Mouse (Mus musculus) CD4-positive naive resting alpha-beta T cell, adult 76 days (primary cell): ENCODE results near the gene Nkain4. TPM values are rescaled to one million over a fixed set of nuclear protein-coding genes. Genes with fewer than 3 reads are reported as not detected.

Experiments used
- total RNA-seq: library from RNA; stranded (reverse); gene quantifications from one replicate; pipeline ENCODE4 v1.2.4, GENCODE M21; 2023

Nkain4 gene
- not detected for total RNA-seq

GRCm38 (mm10) chr2:180954061-180955047, at the start of gene Nkain4:
Gene Nkain4, minus strand, starts transcription at chr2:180954699.

GRCm38 (mm10) chr2:180986449-180986848, 31.9 kb upstream of the Nkain4 start, which contains the start of gene Col20a1:
Gene Col20a1, plus strand, starts transcription at chr2:180986535.

GRCm38 (mm10) chr2:180967010-180967763, 12.7 kb upstream of the Nkain4 start, which contains the start of gene Arfgap1:
Gene Arfgap1, plus strand, starts transcription at chr2:180967225.

GRCm38 (mm10) chr2:180928723-180929122, 25.8 kb downstream of the Nkain4 start, which contains the start of gene Birc7:
Gene Birc7, plus strand, starts transcription at chr2:180929023.

GRCm38 (mm10) chr2:180920810-180921400, 33.6 kb downstream of the Nkain4 start, which contains the start of gene Ythdf1:
Gene Ythdf1, minus strand, starts transcription at chr2:180920949.

Other genes with a start within 250 kb of the Nkain4 start
- 101 TPM for gene Dido1, start 244.7 kb downstream of the Nkain4 start, total RNA-seq
- 52.0 TPM for gene Gid8, start 244.6 kb downstream of the Nkain4 start, total RNA-seq
- gene Slc17a9, start 229.4 kb downstream of the Nkain4 start, total RNA-seq: 52.9 TPM
- not detected for gene Bhlhe23, start 177.8 kb downstream of the Nkain4 start, total RNA-seq
- gene Ythdf1, start 33.8 kb downstream of the Nkain4 start, total RNA-seq: 98.8 TPM
- not detected for gene Birc7, start 25.7 kb downstream of the Nkain4 start, total RNA-seq
- gene Arfgap1, start 12.5 kb upstream of the Nkain4 start, total RNA-seq: 71.6 TPM
- gene Col20a1, start 31.8 kb upstream of the Nkain4 start, total RNA-seq: 5.2 TPM
- not detected for gene Chrna4, start 88.8 kb upstream of the Nkain4 start, total RNA-seq
- not detected for gene Kcnq2, start 180.6 kb upstream of the Nkain4 start, total RNA-seq
- gene Eef1a2, start 202.3 kb upstream of the Nkain4 start, total RNA-seq: not detected
- 87.7 TPM for gene Ppdpf, start 232.5 kb upstream of the Nkain4 start, total RNA-seq
- not detected for gene Ptk6, start 248.1 kb upstream of the Nkain4 start, total RNA-seq